Mouse (Mus musculus) cerebellum, adult 2 months (tissue): Measurements from ENCODE around the gene Htr7. TPM values are rescaled to one million over a fixed set of nuclear protein-coding genes. Genes with fewer than 3 reads are reported as not detected.

Source experiments
- DNase-seq, 2 experiments: peaks; one replicate each; pipeline ENCODE4 v3.0.0; 2021
- H3K27ac ChIP-seq: fragments of 200-500 bp; 2 replicates; pipeline ENCODE4 v1.5.1; 2012; ENCODE audit warnings: low read length, control low read depth, inconsistent platforms; ENCODE audit not compliant: insufficient read depth
- H3K27me3 ChIP-seq: fragments of 200-500 bp; 2 replicates; pipeline ENCODE4 v1.6.1; 2012; ENCODE audit warnings: inconsistent platforms, mild to moderate bottlenecking, low read length, moderate library complexity; ENCODE audit not compliant: control insufficient read depth, insufficient read depth
- H3K4me1 ChIP-seq: fragments of 200-500 bp; 2 replicates; pipeline ENCODE4 v1.6.1; 2011; ENCODE audit warnings: low read length; ENCODE audit not compliant: control insufficient read depth, insufficient read depth
- H3K4me3 ChIP-seq: fragments of 200-500 bp; replicated peaks from 2 replicates; pipeline ENCODE3; 2011; ENCODE audit warnings: mild to moderate bottlenecking, low read depth, low read length, control low read depth; ENCODE audit not compliant: insufficient read depth
- CTCF ChIP-seq: fragments of 200-500 bp; IDR thresholded peaks from 2 replicates; pipeline ENCODE4 v1.5.1; 2011; ENCODE audit warnings: low read depth, mild to moderate bottlenecking, control low read depth, low read length, moderate library complexity, borderline replicate concordance; ENCODE audit not compliant: insufficient read depth
- POLR2A ChIP-seq: fragments of 200-500 bp; IDR thresholded peaks from 2 replicates; pipeline ENCODE4 v1.6.1; 2011; ENCODE audit warnings: low read length, control low read depth, borderline replicate concordance; ENCODE audit not compliant: insufficient read depth
- WGBS: fragments of 180-500 bp; shearing (Covaris S2); methylation state at CpG from one replicate; pipeline ENCODE4 v1.1.7; 2018; 5-methylcytosine and 5-hydroxymethylcytosine counted together
- polyA plus RNA-seq: library from polyadenylated mRNA; depleted of rRNA; stranded (reverse); fragments of >200 nt; gene quantifications from 2 replicates; pipeline ENCODE4 v1.2.3, GENCODE M21; 2012

The Htr7 gene
- polyA plus RNA-seq, 1 experiment = 8.0 TPM

GRCm38 (mm10) chr19:36082606-36083261, 25.4 kb upstream of the Htr7 start:
- 42% methylated on average over 7 of the region's 7 CpGs for WGBS

DNA sequence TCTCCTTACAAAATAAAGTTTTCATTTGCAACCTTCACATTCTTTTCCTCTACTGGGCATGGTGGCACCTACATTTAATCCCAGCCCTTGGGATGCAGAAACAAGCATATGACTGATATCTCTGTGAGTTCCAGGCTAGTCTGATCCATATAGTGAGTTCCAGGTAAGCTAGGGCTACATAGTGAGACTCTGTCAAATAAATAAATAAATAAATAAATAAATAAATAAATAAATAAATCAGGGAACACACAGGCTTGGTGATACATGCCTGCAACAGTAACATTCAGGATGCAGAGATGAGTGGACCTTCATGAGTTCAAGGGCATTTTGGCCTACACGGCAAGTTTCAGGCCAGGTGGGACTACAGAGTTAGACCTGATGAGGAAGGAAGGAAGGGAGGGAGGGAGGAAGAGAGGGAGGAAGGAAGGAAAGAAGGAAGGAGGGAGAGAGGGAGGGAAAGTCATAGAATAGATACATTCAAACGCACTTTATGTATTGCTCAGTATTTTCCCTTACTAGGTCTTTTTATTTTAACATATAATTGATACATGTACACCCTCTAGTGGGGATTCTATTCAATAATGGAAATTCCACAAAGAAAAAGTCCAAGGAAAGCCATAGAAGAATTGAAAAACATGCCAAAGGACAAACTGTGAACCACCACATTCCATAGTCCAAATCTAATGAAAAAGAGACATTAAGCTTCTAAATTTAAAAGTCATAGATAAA, 5.7 kb upstream of the Htr7 start:
- Histone ChIP-seq H3K4me1 (no peaks in the 10 kb centered on the region), H3K27ac (no peak overlapping the region), H3K27me3 (no peaks in the 10 kb centered on the region), H3K4me3 (no peak overlapping the region)
- no peak for TF ChIP-seq CTCF
- no peak for TF ChIP-seq POLR2A
- DNase-seq = no peak
- WGBS = 66% methylated on average over 2 of the region's 2 CpGs

More at GRCm38 (mm10) chr19:36082606-36083261, 25.4 kb upstream of the Htr7 start:
- TF ChIP-seq POLR2A (no peak), CTCF (peak; percentile 65)
- no peak overlapping the region for H3K27ac ChIP-seq
- no peaks in the 10 kb centered on the region for H3K4me1 ChIP-seq
- H3K4me3 ChIP-seq = peak overlapping the region; percentile 22
- DNase-seq = peak; percentile 15 to 60
- no peaks in the 10 kb centered on the region for H3K27me3 ChIP-seq

- TF ChIP-seq POLR2A = no peak
- Histone ChIP-seq H3K4me1 (no peaks in the 10 kb centered on the region), H3K27ac (no peak overlapping the region), H3K27me3 (peaks cover 1% of the 10 kb centered on the region; the same call in 1 of the 2 replicates), H3K4me3 (no peak overlapping the region)
- DNase-seq = no peak
- 5% methylated on average over 49 of the region's 49 CpGs for WGBS
Measured at GRCm38 (mm10) chr19:36056502-36057221, 645 bp downstream of the Htr7 start.

- 71% methylated on average over 7 of the region's 7 CpGs for WGBS
- no peak for TF ChIP-seq POLR2A
- no peak for TF ChIP-seq CTCF
Measured at GRCm38 (mm10) chr19:36046046-36046445, 11.3 kb downstream of the Htr7 start.

GRCm38 (mm10) chr19:36014836-36015235, 42.5 kb downstream of the Htr7 start:
- 24% methylated on average over 3 of the region's 3 CpGs for WGBS
- no peak for TF ChIP-seq POLR2A
- TF ChIP-seq CTCF = no peak
- no peak for DNase-seq
- H3K4me3 ChIP-seq = no peak overlapping the region
- H3K27me3 ChIP-seq = no peaks in the 10 kb centered on the region
- H3K27ac ChIP-seq = no peak overlapping the region
- H3K4me1 ChIP-seq = no peaks in the 10 kb centered on the region

More at GRCm38 (mm10) chr19:36046046-36046445, 11.3 kb downstream of the Htr7 start:
- Histone ChIP-seq H3K27ac (no peak overlapping the region), H3K4me1 (no peaks in the 10 kb centered on the region), H3K27me3 (no peaks in the 10 kb centered on the region), H3K4me3 (no peak overlapping the region)
- no peak for DNase-seq

- WGBS = 59% methylated on average over 6 of the region's 6 CpGs
- no peaks in the 10 kb centered on the region for H3K27me3 ChIP-seq
Measured at GRCm38 (mm10) chr19:36006277-36006676, 51.0 kb downstream of the Htr7 start.

DNA sequence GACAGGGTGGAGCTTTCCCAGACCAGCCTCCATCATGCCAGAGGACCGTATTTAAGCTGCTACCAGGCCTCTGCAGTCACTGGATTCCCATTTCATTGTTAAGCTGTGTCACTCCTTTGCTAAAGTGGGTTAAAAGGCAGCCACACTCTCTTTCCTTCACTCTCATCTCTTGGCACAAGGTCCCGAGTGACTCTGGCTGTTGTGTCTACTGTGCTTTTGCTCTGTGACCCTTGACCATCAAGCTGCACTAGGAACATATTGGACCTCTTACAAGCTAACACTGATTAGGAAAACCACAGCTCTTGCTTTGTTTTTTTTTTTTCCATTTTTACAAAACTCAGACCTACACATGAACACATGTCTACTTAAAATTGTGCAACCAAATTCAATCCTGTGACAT, 52.3 kb downstream of the Htr7 start:
- no peak for TF ChIP-seq CTCF
- no peak for TF ChIP-seq POLR2A
- H3K27me3 ChIP-seq = no peaks in the 10 kb centered on the region
- no peak overlapping the region for H3K4me3 ChIP-seq
- WGBS = 51% methylated on average over 2 of the region's 2 CpGs
- DNase-seq = no peak
- H3K4me1 ChIP-seq = no peaks in the 10 kb centered on the region
- no peak overlapping the region for H3K27ac ChIP-seq

More at GRCm38 (mm10) chr19:36006277-36006676, 51.0 kb downstream of the Htr7 start:
- DNase-seq = no peak
- Histone ChIP-seq H3K4me3 (no peak overlapping the region), H3K27ac (no peak overlapping the region), H3K4me1 (no peaks in the 10 kb centered on the region)
- no peak for TF ChIP-seq CTCF
- no peak for TF ChIP-seq POLR2A
